Mouse (Mus musculus): Measurements from ENCODE around the gene Gm4779.
"Not testable (repeated sequence)": the region's sequence is repeated elsewhere in the genome, so short reads cannot be mapped to it uniquely, and the experiment has no call there.

The Gm4779 gene

DNA sequence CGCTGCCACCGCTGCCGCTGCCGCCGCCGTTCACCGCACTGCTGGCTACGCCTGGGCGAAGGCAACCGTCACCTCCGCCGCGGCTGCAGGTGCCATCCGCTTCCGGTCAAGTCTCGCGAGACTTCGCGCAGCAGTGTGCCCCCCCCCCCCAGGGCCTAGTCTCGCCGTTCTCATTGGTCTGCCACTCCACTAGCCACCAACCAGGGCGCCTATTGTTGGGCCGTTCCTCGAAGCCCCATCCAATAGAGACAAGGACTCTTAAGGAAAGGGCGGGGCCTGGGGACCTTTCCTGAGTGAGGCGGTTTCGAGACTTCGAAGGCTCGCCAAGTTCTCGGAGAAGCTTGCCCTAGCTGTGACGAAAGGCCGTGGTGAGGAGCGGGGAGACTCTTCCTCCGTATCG lies at the start of gene Gm4779, which contains the start of gene 8030474K03Rik:
Gene Gm4779, minus strand, starts transcription at position 82 of the 400 bp plus-strand sequence.
Gene 8030474K03Rik, plus strand, starts transcription at position 315 of the 400 bp plus-strand sequence.
- DNase-seq (ENCODE audit: low spot score in 2 of 2): no peak

DNA sequence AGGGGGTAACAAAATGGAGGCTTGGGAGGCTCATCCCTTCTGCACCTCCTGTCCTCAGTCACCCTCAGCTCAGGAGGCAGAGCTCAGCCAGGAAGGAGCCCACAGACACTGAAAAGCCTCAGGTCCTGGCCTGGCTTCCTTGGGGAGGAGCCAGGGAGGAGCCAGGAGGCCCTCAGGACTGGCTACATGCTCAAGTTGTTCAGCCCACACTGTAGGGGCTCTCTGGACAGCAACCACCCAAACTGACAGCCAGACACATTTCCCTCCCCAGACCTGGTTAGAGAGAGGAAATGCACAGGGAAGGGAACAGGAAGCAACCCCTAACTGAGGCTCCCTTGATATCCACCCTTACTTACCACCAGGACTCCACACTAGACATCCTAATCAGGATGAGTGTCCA lies 25.8 kb upstream of the Gm4779 start:
- DNase-seq (ENCODE audit: low spot score in 2 of 2): not testable (repeated sequence)

DNA sequence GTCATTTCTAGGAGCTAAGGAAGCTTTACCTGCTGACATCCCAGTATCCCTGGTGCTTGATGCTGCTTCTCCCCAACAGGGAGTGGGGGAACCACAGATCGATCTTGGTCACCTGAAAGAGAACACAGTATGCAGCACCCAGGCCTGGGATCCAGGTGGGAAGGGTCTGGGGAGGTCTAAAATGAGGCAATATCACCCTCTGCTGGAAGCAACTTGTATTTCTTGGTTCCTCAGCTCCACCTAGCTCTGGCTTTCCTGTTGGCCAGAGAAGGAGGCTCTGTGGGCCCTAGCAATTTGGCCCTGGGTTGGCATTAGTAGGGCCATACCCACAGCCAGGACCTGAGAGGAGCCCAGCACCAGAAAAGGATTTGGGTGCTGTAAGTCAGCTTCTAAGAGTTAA lies 24.9 kb upstream of the Gm4779 start:
- no peak for DNase-seq (ENCODE audit: low spot score in 2 of 2)

DNA sequence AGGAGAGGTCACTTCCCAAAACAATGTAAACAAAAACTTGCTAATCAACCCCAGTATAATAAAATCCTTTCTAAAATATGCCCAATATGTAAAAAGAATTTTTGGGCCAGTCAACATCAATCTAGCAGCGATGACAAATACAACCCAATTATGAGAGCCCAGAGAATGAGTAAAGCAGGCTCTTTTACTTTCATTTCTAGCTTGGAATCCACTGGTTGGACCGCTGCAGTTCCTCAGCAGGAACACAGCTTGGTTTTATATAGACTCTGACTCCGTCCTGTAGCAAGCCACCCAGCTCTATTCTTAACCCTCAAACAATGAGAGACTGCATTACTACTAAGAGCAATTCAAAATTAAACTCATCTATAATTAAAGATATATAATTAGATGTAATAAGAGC lies 17.5 kb upstream of the Gm4779 start:
- no peak for DNase-seq (ENCODE audit: low spot score in 2 of 2)

DNA sequence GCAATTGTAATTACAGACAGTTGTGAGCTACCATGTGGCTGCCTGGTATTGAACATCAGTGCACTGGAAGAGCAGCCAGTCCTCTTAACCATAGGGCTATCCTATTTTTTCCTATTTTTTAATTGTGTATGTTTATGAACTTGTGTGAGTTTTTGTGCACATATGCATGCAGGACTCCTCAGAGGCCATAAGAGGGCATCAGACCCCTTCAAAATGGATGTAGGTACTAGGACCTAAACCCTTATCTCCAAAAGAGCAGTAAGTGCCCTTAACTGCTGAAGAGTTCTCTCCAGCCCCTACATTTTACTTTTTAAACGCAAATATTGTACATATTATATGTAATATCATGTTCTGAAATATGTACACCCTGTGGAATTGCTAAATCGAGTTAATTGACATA lies 11.3 kb upstream of the Gm4779 start:
- DNase-seq (ENCODE audit: low spot score in 2 of 2): no peak

DNA sequence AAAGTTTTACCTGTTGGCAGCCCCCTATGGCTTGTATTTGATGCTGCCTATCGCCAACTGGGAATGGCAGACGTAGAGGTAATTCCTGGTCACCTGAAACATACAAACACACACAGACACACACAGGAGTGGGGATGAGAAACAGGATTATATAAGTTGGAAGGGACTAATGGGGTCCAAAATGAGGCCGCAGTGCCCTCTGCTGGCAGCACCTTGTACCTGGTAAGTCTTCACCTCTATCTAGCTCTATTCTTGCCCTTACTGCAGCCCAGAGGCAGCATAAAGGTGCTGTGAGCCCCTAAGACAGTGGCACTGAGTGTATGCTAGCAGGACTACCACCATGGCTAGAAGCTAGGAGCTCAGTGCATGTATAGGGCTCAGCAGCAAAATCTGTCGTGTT lies 2.7 kb downstream of the Gm4779 start:
- DNase-seq (ENCODE audit: low spot score in 2 of 2): peak; percentile 32 to 39

DNA sequence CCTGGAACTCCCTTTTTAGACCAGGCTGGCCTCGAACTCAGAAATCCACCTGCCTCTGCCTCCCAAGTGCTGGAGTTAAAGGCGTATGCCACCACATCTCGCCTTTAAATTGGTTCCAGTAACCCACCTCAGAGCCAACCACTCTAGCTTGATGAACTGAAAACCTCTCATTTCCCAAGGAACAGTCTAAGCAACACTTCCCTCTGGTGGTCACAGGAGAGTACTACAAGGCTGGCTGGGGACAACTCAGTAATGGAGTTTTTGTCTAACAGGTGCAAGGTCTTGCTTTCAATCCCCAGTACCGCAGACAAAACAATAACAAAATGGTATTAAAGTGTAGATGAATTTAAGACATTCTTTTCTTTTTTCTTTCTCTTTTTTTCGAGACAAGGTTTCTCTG lies 22.2 kb downstream of the Gm4779 start:
- peak in 1 of 2 experiments; percentile 56 for DNase-seq (ENCODE audit: low spot score in 2 of 2)

DNA sequence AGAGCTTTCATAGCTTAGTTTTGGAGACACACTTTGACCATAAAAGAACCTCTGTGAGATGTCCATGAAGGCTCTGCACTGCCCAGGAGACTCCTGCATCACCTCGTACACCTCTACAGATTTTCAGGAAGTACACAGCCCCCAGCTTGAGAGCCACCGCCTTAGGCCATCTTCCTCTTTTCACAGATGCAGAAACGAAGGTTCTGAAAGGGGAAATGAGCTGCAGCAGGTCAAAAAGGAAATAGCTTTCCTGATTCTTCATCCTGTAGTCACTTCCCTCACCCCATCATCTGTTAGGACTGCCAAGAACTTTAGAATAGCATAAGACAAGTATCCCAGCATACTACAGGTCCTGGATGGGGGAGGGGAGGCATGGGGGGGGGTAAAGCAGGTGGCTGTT lies 23.9 kb downstream of the Gm4779 start:
- no peak for DNase-seq (ENCODE audit: low spot score in 2 of 2)

DNA sequence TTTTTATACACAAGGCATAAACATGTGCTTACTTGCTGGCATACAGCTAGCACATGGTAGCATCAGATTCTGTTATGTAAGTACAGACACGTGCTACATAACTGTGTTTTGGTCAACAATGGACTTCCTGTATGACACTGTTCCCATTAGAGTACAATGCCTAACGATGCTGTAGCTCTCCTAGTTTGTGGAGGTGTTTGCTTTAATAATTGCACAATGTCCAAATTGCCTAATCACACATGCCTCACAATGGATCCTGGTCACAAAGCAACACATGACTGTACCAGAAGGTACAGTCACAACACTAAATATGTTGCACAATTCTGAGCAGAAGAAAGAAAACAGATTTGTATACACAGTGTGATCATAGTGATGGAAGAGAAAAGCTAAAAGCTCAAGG lies 24.7 kb downstream of the Gm4779 start:
- DNase-seq (ENCODE audit: low spot score in 2 of 2): no peak

DNA sequence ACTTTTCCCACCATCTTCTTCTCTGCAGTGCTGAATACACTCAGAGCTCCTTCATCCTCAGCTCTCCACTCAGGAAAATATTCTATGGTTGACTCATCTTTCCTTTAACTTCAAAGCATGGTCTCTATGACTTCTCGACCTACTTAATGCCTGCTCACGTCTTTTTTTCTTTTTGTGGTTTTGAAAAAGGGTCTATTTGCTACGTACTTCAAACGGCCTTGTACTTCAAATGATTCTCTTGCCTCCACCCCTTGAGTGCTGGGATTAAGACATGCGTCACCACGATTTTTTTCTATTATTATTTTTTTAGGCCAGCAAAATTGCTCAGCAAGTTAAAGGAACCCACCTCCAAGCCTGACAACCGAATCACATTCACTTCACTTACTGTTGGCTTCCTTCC lies 26.9 kb downstream of the Gm4779 start:
- no peak for DNase-seq (ENCODE audit: low spot score in 2 of 2)

DNA sequence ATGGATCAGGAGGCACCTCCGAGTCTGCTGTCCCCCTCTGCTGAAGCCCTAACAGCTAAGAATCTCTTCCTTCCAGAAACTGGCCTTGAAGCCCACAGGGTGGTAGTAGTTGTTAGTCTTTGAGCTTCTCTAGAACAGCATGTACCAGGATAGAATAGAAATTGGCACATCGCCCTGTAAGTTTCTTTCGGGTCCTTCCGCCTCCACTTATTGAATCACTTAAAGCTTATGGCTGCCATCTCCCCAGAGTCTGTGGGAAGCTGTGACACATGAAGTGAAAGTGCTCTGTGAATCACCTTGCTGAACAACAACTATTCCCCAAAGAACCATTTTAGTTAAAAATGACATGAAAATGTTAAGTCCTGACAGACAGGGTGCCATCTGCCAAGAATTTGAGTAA lies 29.1 kb downstream of the Gm4779 start:
- DNase-seq (ENCODE audit: low spot score in 2 of 2): no peak

DNA sequence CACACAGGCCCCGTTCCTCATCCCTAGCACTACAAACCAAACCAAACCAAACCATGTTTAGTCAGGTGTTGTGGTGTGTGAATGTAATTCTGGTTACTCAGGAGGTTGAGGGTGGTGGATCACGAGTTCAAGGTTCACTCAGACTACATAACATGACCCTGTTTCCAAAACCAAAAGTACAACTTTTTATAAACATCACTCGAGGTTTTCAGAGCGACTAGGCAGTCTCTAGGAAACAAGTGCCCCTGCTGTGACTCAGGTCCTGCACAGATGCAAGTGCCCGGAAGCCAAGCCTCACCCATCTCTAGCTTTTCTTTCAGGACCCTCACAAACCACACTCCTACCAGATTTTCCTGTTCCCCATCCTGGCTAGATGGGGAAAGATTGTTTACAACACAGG lies 29.6 kb downstream of the Gm4779 start:
- no peak for DNase-seq (ENCODE audit: low spot score in 2 of 2)

DNA sequence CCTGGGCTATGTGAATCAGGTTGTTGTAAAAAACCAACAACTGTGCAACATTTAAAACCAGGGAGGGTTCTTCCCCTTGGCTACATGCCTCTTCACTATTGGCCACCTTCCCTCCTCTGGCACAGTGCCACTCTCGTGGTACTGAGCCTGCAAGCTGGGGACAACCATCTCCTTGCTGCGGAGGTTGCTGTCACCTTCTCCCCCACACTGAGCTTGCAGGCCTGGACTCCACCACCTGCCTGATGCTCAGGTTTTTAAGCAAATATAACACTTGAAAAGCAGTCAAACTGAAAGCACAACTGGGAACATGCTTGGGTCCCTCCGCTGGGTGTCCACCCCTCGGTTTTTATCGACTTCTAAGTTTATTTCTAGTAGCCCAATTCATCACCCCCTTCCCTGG lies 39.7 kb downstream of the Gm4779 start:
- peak in 1 of 2 experiments; percentile 56 for DNase-seq (ENCODE audit: low spot score in 2 of 2)

DNA sequence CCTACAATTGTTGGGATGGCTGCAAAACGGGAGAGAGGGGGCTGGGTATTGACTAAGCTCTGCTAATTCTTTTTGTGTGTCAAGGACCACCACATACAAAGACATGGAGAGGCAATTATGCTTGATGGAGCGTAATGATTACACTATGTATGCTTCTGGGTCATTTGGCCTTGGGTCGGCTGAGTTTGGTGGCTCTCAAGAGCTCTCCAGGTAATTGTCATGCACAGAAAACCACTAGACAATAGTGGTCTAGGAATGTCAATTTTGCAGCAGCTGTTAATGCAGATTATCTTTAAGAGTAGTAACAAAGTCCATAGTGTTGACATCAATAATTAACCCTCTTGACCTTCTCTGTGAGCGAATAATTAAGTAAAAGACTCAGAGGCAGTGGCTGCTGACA lies 44.1 kb downstream of the Gm4779 start:
- no peak for DNase-seq (ENCODE audit: low spot score in 2 of 2)

DNA sequence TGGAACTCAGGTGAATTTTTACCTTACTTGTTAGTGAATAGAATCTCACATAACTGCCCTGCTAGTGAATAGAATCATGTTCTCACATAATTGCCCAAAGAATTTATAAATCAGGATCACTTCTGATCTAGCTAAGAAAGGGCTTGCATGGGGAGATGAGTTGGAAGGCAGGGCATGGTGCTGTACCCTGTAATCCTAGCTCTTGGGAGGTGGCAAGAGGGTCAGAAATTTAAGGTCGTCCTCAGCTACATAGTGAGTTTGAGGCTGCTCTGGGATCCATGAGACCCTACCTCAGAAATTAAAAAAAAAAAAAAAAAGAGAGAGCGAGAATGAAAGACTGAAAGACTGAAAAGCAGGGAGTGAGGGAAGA lies 53.2 kb downstream of the Gm4779 start:
- DNase-seq (ENCODE audit: low spot score in 2 of 2): no peak

DNA sequence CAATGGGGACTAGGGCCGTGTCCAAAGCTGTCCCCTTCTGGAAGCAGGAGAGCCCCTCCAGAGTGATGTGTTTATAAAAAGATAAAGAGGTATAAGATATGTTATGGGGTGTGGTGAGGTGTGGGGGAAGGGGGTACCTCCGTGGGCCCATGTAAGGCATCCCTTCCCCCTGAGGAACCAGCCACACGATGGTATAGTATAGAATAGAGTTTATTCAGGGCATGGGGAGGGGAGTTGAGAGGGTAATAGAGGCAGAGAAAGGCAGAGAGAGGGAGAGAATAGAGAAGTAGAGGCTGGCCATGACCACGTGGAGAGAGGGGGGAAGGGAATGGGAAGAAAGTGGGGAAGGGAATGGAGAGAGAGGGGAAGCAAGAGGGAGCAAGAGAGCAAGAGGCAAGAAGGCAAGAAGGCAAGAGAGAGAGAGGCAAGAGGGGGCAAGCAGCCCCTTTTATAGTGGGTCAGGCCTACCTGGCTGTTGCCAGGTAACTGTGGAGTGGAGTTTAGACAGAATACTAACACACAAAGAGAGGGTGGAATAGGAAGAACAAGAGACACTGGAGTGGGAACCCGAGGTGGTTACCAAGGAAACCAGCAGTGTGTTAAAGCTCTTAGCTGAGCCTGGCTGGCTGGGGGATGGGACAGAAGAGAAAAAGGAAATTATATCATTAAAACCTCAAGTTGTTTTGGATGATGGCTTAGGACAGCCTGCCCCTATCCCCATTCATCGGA lies 53.7 kb downstream of the Gm4779 start:
- no peak for DNase-seq (ENCODE audit: low spot score in 2 of 2)
